Mouse (Mus musculus) heart, postnatal 0 days (tissue): Measurements from ENCODE around the gene Hfe2.

Experiments used
- CTCF ChIP-seq: IDR thresholded peaks from 2 replicates; pipeline ENCODE4 v1.5.1; 2016; ENCODE audit warnings: antibody characterized with exemption, control low read depth, low read depth
- EP300 ChIP-seq: IDR thresholded peaks from 2 replicates; pipeline ENCODE4 v1.6.1; 2016; ENCODE audit warnings: antibody characterized with exemption, low read depth

DNA sequence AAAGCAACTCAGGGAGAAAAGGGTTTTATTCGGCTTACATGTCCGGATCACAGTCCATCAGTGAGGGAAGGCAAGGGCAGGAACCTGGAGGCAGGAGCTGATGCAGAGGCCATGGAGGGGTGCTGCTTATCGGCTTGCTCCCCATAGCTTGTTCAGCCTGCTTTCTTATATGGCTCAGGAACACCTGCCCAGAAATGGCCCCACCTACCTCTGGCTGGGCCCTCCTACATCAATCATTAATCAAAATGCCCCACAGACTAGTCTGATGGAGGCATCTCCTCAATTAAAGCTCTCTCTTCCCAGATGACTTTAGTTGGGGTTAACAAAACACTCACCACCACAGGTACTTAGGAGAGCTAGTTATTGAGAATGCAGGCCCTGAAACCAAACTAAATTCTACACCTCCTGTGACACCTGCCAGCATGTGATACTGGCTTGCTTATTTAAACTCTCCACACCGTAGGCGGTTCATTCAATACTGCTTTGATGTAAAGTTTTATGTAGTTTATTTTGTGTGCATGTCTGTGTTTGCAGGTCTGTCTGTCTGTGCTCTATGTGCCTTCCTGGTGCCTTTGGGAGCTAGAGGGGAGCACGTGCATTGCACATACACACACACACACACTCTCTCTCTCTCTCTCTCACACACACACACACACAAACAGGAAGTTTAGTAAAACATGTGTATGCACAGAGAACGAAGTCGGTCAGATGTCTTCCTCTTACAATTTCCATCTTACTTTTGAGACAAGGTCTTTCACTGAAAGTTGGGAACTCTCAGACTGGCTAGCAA lies 41.9 kb downstream of the Hfe2 start:
- no peak for TF ChIP-seq CTCF
- TF ChIP-seq EP300, result no peak
